Mouse (Mus musculus) lung, embryonic 14.5 days (tissue): ENCODE results near the gene Adap1. TPM values are rescaled to one million over a fixed set of nuclear protein-coding genes. Genes with fewer than 3 reads are reported as not detected.

Source experiments
- ATAC-seq: fragments of 200-750 bp; cut with Nextera tagmentation; 2 replicates; pipeline ENCODE4 v1.8.0; 2017; ENCODE audit warnings: mild to moderate bottlenecking, moderate TSS enrichment, moderate library complexity; ENCODE audit not compliant: insufficient read depth
- DNase-seq: peaks from one replicate; pipeline ENCODE4 v3.0.0-alpha.2; 2015
- H3K27ac ChIP-seq: fragments of 300-500 bp; sonication (generic); 2 replicates; pipeline ENCODE4 v1.5.1; 2014; ENCODE audit warnings: low read depth, mild to moderate bottlenecking, moderate library complexity
- H3K27me3 ChIP-seq: fragments of 300-500 bp; sonication (generic); 2 replicates; pipeline ENCODE4 v1.6.1; 2014; ENCODE audit warnings: low read length, control low read depth; ENCODE audit not compliant: insufficient read depth
- H3K36me3 ChIP-seq: fragments of 300-500 bp; sonication (generic); 2 replicates; pipeline ENCODE4 v1.6.1; 2014; ENCODE audit warnings: control low read depth; ENCODE audit not compliant: insufficient read depth
- H3K4me1 ChIP-seq: fragments of 300-500 bp; sonication (generic); 2 replicates; pipeline ENCODE4 v1.6.1; 2014; ENCODE audit warnings: antibody characterized with exemption, control low read depth; ENCODE audit not compliant: insufficient read depth
- H3K4me2 ChIP-seq: fragments of 300-500 bp; sonication (generic); 2 replicates; pipeline ENCODE4 v1.6.1; 2014; ENCODE audit warnings: mild to moderate bottlenecking
- H3K4me3 ChIP-seq: fragments of 300-500 bp; sonication (generic); 2 replicates; pipeline ENCODE4 v1.5.1; 2014; ENCODE audit warnings: low read depth, low read length
- H3K9ac ChIP-seq: fragments of 300-500 bp; sonication (generic); 2 replicates; pipeline ENCODE4 v1.6.1; 2014
- H3K9me3 ChIP-seq: fragments of 300-500 bp; sonication (generic); 2 replicates; pipeline ENCODE4 v1.6.1; 2016; ENCODE audit warnings: low read depth, low read length, control low read depth
- CTCF ChIP-seq: IDR thresholded peaks from 2 replicates; pipeline ENCODE4 v1.5.1; 2016; ENCODE audit warnings: antibody characterized with exemption, low read depth
- WGBS: fragments of 180-500 bp; shearing (Covaris S2); extraction: QIAGEN DNeasy Blood & Tissue Kit; methylation state at CpG from one replicate; pipeline ENCODE4 v1.1.7; 2014; 5-methylcytosine and 5-hydroxymethylcytosine counted together
- polyA plus RNA-seq: library from polyadenylated mRNA; unstranded; fragments of >200 nt; fragmentation: Nextera tagmentation; extraction: Ambion mirVana; gene quantifications from 2 replicates; pipeline ENCODE4 v1.2.1, GENCODE M21; 2014

Adap1 gene
- polyA plus RNA-seq, 1 experiment from 2014 or later: 3.6 TPM

DNA sequence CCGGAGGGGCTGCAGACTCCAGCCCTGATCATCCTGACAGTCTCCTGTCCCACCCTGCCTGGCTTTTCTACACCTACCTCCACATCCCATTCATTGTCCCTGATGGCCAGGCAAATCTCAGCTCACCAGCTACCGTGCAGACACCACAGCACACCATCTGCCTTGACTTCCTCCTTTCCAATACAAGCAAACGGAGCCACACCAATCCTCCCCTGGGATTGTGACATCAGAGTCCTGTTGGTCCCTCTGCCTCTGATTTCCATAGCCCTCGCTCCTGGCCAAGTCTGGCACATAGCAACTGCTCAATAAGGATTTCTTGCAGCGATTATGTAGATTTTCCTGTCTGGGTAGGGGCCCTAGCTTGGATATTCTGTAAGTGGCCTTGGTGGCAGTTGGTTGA, 25.7 kb upstream of the Adap1 start, which contains the start of gene Cox19:
TSS of gene Cox19 (minus strand) at position 285 of the 400 bp plus-strand sequence.
- DNase-seq (no peak), ATAC-seq (no peak)
- TF ChIP-seq CTCF: no peak
- H3K4me3 ChIP-seq: no peak within 1 kb of the TSS
- H3K9me3 ChIP-seq: no peaks in the 10 kb centered on the region
- no peaks in the 10 kb centered on the region for H3K36me3 ChIP-seq
- H3K9ac ChIP-seq: peak within 1 kb of the TSS; percentile 31
- no peaks in the 10 kb centered on the region for H3K27me3 ChIP-seq
- WGBS: 39% methylated on average over 5 of the region's 5 CpGs
- no peaks in the 10 kb centered on the region for H3K4me1 ChIP-seq
- H3K27ac ChIP-seq: no peak within 1 kb of the TSS
- no peak within 1 kb of the TSS for H3K4me2 ChIP-seq

DNA sequence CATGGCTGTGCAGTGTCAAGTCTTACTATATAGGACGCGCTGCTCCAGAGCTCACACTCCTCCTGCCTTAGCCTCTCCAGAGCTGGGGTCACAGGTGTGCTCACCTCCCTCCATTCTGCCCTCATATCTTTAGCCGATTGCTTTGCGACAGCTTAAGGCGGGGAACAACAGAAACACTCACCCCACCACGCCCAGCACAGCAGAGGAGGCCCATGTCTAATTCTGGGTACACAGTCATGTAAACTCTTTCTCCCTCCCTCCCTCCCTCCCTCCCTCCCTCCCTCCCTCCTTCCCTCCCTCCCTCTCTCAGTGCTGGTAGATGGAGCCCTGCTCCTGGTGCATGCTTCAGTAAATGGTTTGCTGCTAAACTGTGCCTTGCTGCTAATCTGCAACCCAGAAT, 24.3 kb upstream of the Adap1 start:
- Histone ChIP-seq H3K9ac (no peak overlapping the region), H3K9me3 (no peaks in the 10 kb centered on the region), H3K27me3 (no peaks in the 10 kb centered on the region), H3K4me2 (no peak overlapping the region), H3K36me3 (no peaks in the 10 kb centered on the region), H3K4me3 (no peak overlapping the region), H3K27ac (no peak overlapping the region), H3K4me1 (0 out of 2 replicates have a peak, but pooled peaks cover 2% of the 10 kb centered on the region)
- WGBS: 62% methylated on average over 6 of the region's 6 CpGs
- DNase-seq: no peak
- ATAC-seq: no peak
- no peak for TF ChIP-seq CTCF

DNA sequence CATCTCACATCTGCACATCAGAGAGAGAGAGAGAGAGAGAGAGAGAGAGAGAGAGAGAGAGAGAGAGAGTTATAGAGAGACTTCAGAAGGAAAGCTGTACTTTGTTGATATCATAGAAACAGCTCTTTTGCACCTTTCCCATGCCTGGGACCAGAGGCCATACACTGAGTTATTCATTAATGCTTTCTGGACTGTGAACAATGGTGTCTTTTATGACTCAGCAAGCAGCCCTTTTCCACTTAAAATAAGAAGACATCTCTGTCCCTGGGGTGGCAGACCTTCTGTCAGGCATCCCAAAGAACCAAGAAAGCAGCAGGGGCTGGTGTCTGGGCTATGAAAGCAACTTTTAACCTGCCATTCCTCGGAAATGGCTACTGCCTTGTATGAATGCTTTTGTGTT, 21.8 kb upstream of the Adap1 start:
- no peak for ATAC-seq
- H3K9me3 ChIP-seq: no peaks in the 10 kb centered on the region
- H3K27ac ChIP-seq: peak overlapping the region; percentile 50; the same call in 1 of the 2 replicates
- no peak overlapping the region for H3K4me3 ChIP-seq
- no peak overlapping the region for H3K9ac ChIP-seq
- peaks cover 2% of the 10 kb centered on the region; the same call in 1 of the 2 replicates for H3K4me1 ChIP-seq
- no peak overlapping the region for H3K4me2 ChIP-seq
- no peak for DNase-seq
- H3K36me3 ChIP-seq: peaks cover 8% of the 10 kb centered on the region
- H3K27me3 ChIP-seq: no peaks in the 10 kb centered on the region
- TF ChIP-seq CTCF: no peak
- WGBS: 47% methylated on average over 1 of the region's 1 CpGs

DNA sequence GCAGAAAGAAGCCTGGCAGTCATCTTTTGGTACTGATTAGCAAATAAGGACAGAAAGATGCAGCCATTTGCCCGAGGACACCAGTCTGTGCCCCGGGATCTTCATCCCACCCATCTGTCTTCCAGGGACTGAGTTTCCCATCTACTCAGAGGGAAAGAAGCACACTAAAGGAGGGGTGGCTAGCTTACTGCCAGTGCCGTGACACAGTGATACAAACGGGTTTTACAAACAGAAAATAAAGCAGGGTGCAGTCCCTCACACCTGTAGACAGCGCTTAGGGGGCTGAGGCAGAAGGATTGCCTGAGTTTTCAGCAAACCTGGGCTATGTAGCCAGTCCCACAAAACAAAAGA, 19.9 kb upstream of the Adap1 start:
- TF ChIP-seq CTCF: no peak
- peak overlapping the region; percentile 96 for H3K4me2 ChIP-seq
- peak overlapping the region; percentile 40; the same call in 1 of the 2 replicates for H3K27ac ChIP-seq
- peak overlapping the region; percentile 79 for H3K4me3 ChIP-seq
- H3K9me3 ChIP-seq: no peaks in the 10 kb centered on the region
- peaks cover 2% of the 10 kb centered on the region; the same call in 1 of the 2 replicates for H3K4me1 ChIP-seq
- WGBS: 10% methylated on average over 5 of the region's 5 CpGs
- no peaks in the 10 kb centered on the region for H3K27me3 ChIP-seq
- peaks cover 24% of the 10 kb centered on the region for H3K36me3 ChIP-seq
- ATAC-seq (peak; percentile 44), DNase-seq (no peak)
- peak overlapping the region; percentile 51 for H3K9ac ChIP-seq

DNA sequence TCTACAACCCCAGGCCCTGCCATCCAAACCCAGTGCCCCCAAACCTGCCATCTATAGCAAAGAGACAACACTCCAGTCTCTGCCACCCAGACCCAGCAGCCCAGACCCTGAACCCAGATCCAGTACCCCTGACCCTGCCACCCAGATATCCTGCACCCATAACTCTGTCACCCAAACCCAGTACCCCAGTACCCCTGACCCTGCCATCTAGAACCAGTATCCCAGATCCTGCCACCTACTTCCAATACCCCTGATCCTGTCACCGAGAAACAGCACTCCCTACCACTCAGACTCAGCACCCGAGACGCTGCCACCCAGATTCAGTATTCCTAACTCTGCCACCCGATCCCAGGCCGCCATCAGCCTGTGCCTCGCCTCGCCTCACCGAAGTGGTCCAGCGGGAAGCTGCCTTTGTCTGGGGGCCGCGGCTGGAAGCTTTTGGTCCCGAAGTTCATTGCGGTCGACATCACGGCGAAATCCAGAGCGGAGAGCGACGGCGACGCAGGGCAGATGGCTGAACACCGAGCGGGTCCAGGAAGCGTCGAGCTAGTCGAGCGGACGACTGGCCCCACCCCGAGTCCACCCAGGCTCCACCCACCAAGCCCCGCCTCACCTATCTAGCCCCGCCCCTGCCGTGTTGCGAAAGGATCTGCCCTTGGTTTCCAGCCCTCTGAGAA, 19.4 kb upstream of the Adap1 start:
- TF ChIP-seq CTCF: no peak
- Histone ChIP-seq H3K9me3 (no peaks in the 10 kb centered on the region), H3K27me3 (no peaks in the 10 kb centered on the region), H3K4me3 (peak overlapping the region; percentile 79), H3K27ac (peak overlapping the region; percentile 59; the same call in 1 of the 2 replicates), H3K4me1 (peaks cover 2% of the 10 kb centered on the region; the same call in 1 of the 2 replicates), H3K4me2 (peak overlapping the region; percentile 96), H3K9ac (peak overlapping the region; percentile 91), H3K36me3 (peaks cover 29% of the 10 kb centered on the region)
- peak; percentile 92 for ATAC-seq
- WGBS: 0% methylated on average over 33 of the region's 33 CpGs
- DNase-seq: peak; percentile 97

DNA sequence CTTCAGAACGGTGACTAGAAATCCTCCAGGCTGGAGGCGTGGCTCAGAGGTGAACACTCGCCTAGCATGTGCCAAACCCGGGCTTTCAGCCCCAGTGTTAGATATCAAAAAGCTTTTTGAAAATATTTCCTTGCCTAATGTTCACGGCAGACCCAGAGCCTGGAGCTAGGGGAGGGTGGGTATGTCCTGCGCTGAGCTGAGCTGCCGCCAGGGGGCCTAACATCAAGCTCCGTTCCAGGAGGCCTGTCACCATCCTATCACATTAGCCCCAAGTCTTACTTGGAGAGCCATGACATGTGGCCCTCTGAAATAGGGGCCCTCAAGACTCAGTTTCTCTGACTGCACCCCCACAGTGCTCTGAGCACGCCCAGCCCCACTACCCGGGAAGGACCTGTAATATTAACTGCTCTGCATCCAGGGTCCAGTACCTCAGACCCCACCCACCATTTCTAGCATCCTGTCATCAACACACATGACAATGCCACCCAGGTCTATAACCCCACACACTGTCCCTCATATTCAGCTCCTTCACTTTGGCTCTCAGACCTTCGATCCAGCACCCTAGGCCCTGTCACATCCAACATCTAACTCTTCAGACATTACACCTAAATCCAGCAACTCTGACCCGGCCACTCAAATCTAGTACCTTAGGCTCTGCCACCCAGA, 18.7 kb upstream of the Adap1 start:
- peak; percentile 72 for ATAC-seq
- H3K4me2 ChIP-seq: peak overlapping the region; percentile 96
- WGBS: 3% methylated on average over 12 of the region's 12 CpGs

DNA sequence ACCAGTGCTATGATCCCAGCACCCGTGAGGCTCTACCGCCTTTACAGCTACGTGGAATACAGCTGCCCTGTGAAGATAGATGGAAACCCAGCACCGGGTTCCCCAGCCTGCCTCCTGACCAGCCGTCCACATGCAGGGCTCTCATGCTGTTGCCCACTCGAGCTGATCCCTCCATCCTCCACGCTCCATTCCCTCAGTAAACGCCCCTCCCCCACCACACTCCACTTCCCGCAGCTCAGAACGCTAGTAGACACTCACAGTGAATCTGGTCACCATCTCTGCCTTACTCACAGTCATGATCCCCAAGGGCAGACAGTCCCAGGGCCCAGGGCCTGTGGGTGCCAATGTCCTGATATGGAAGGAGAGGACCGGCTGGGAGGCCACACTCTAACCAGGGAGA, 13.5 kb upstream of the Adap1 start:
- no peak overlapping the region for H3K27ac ChIP-seq
- no peak for DNase-seq
- H3K4me1 ChIP-seq: no peaks in the 10 kb centered on the region; the same call in 1 of the 2 replicates
- no peak overlapping the region for H3K9ac ChIP-seq
- no peak for ATAC-seq
- TF ChIP-seq CTCF: no peak
- no peak overlapping the region for H3K4me2 ChIP-seq
- 68% methylated on average over 11 of the region's 11 CpGs for WGBS
- H3K27me3 ChIP-seq: no peaks in the 10 kb centered on the region
- peaks cover 62% of the 10 kb centered on the region for H3K36me3 ChIP-seq
- no peaks in the 10 kb centered on the region for H3K9me3 ChIP-seq
- no peak overlapping the region for H3K4me3 ChIP-seq

More for the DNA sequence above, 18.7 kb upstream of the Adap1 start:
- DNase-seq: peak; percentile 91
- peaks cover 2% of the 10 kb centered on the region; the same call in 1 of the 2 replicates for H3K4me1 ChIP-seq
- peak; percentile 89 for TF ChIP-seq CTCF
- peak overlapping the region; percentile 79 for H3K4me3 ChIP-seq
- H3K9ac ChIP-seq: peak overlapping the region; percentile 91
- H3K27ac ChIP-seq: 0 out of 2 replicates have a peak overlapping the region, but pooled peaks have one; percentile 26
- H3K36me3 ChIP-seq: peaks cover 36% of the 10 kb centered on the region
- no peaks in the 10 kb centered on the region for H3K27me3 ChIP-seq
- H3K9me3 ChIP-seq: no peaks in the 10 kb centered on the region
